Mouse (Mus musculus): ENCODE data around the gene Mvb12a. TPM values are rescaled to one million over a fixed set of nuclear protein-coding genes. Genes with fewer than 3 reads are reported as not detected.

Mvb12a gene
- total RNA-seq, 4 experiments from 2014 or later: 17.7 to 28.7 (median 23.4) TPM

- DNase-seq (ENCODE audit: low spot score in 2 of 2): peak; percentile 72 to 81
Measured at GRCm38 (mm10) chr8:71592374-71593170, 49.9 kb downstream of the Mvb12a start.

- no peak for DNase-seq (ENCODE audit: low spot score in 2 of 2)
Measured at GRCm38 (mm10) chr8:71593556-71594323, 51.0 kb downstream of the Mvb12a start.

- no peak for DNase-seq (ENCODE audit: low spot score in 2 of 2)
Measured at GRCm38 (mm10) chr8:71594324-71594722, 51.6 kb downstream of the Mvb12a start.

- DNase-seq (ENCODE audit: low spot score in 2 of 2): peak; percentile 83 to 87
Measured at GRCm38 (mm10) chr8:71595862-71596261, 53.1 kb downstream of the Mvb12a start.

GRCm38 (mm10) chr8:71596384-71596783 lies 53.7 kb downstream of the Mvb12a start:
- DNase-seq (ENCODE audit: low spot score in 2 of 2): no peak

- DNase-seq (ENCODE audit: low spot score in 2 of 2): no peak
Measured at GRCm38 (mm10) chr8:71596798-71597197, 54.1 kb downstream of the Mvb12a start.

GRCm38 (mm10) chr8:71597451-71597850 lies 54.7 kb downstream of the Mvb12a start, which contains the start of gene Fam129c:
TSS of gene Fam129c (plus strand) at chr8:71597648.
- no peak for DNase-seq (ENCODE audit: low spot score in 2 of 2)

Other genes with a start within 250 kb of the Mvb12a start
- gene Use1, start 176.1 kb upstream of the Mvb12a start, total RNA-seq (2022): 100 to 1,000 TPM in 2 of 4 experiments, 10 to 100 TPM in 2; 90.5 to 106 (median 100) TPM
- gene Ocel1, start 171.6 kb upstream of the Mvb12a start, total RNA-seq (2022): 1 to 10 TPM; 5.0 to 6.0 (median 5.8) TPM
- 10 to 100 TPM; 19.9 to 23.3 (median 20.9) TPM for gene Nr2f6, start 161.0 kb upstream of the Mvb12a start, total RNA-seq (2022)
- gene Ushbp1, start 147.1 kb upstream of the Mvb12a start, total RNA-seq (2022): 1 to 10 TPM; 3.5 to 6.3 (median 4.5) TPM
- 10 to 100 TPM; 68.5 to 73.4 (median 70.8) TPM for gene Babam1, start 146.1 kb upstream of the Mvb12a start, total RNA-seq (2022)
- not detected for gene Ankle1, start 136.9 kb upstream of the Mvb12a start, total RNA-seq (2022)
- 10 to 100 TPM; 22.3 to 28.9 (median 26.3) TPM for gene Abhd8, start 79.3 kb upstream of the Mvb12a start, total RNA-seq (2022)
- 10 to 100 TPM; 63.4 to 72.1 (median 68.8) TPM for gene Mrpl34, start 78.0 kb upstream of the Mvb12a start, total RNA-seq (2022)
- 10 to 100 TPM; 24.5 to 31.8 (median 26.5) TPM for gene Dda1, start 73.7 kb upstream of the Mvb12a start, total RNA-seq (2022)
- gene Ano8, start 57.0 kb upstream of the Mvb12a start, total RNA-seq (2022): 10 to 100 TPM; 15.4 to 16.5 (median 15.9) TPM
- gene Gtpbp3, start 54.8 kb upstream of the Mvb12a start, total RNA-seq (2022): 10 to 100 TPM in 3 of 4 experiments, 1 to 10 TPM in 1; 9.5 to 11.2 (median 10.5) TPM
- gene Plvap, start 31.2 kb upstream of the Mvb12a start, total RNA-seq (2022): 1 to 10 TPM; 6.6 to 9.5 (median 8.2) TPM
- not detected for gene Ccdc194, start 17.2 kb upstream of the Mvb12a start, total RNA-seq (2022)
- 1 to 10 TPM; 4.7 to 9.2 (median 7.6) TPM for gene Bst2, start 5.5 kb upstream of the Mvb12a start, total RNA-seq (2022)
- gene Tmem221, start 15.9 kb downstream of the Mvb12a start, total RNA-seq (2022): not detected
- under 1 TPM in 2 of 4 experiments, not detected in 2; 0.09 to 0.13 TPM for gene Nxnl1, start 23.7 kb downstream of the Mvb12a start, total RNA-seq (2022)
- 10 to 100 TPM; 70.7 to 88.1 (median 80.5) TPM for gene Slc27a1, start 26.0 kb downstream of the Mvb12a start, total RNA-seq (2022)
- 10 to 100 TPM; 19.3 to 22.8 (median 21.2) TPM for gene Pgls, start 49.3 kb downstream of the Mvb12a start, total RNA-seq (2022)
- gene Fam129c, start 54.7 kb downstream of the Mvb12a start, total RNA-seq (2022): under 1 TPM; 0.27 to 0.63 (median 0.40) TPM
- gene Colgalt1, start 68.1 kb downstream of the Mvb12a start, total RNA-seq (2022): 10 to 100 TPM; 36.6 to 45.2 (median 38.1) TPM
- gene Unc13a, start 128.8 kb downstream of the Mvb12a start, total RNA-seq (2022): under 1 TPM in 3 of 4 experiments, not detected in 1; 0.10 to 0.21 (median 0.20) TPM
- gene Jak3, start 133.4 kb downstream of the Mvb12a start, total RNA-seq (2022): 1 to 10 TPM; 1.4 to 2.0 (median 1.6) TPM
- under 1 TPM in 1 of 4 experiments, not detected in 3; 0.54 TPM for gene Insl3, start 146.3 kb downstream of the Mvb12a start, total RNA-seq (2022)
- gene B3gnt3, start 158.9 kb downstream of the Mvb12a start, total RNA-seq (2022): 1 to 10 TPM; 1.3 to 1.8 (median 1.5) TPM
- gene Fcho1, start 182.8 kb downstream of the Mvb12a start, total RNA-seq (2022): under 1 TPM in 2 of 4 experiments, not detected in 2; 0.08 to 0.65 TPM

Measured in gastrocnemius, adult 8-10 months (tissue).